Mouse (Mus musculus) Patski (cell line): ENCODE measurements around the gene Prss35. TPM values are rescaled to one million over a fixed set of nuclear protein-coding genes. Genes with fewer than 3 reads are reported as not detected.

Source experiments
- ATAC-seq: fragments of 100-300 bp; one replicate; pipeline ENCODE4 v1.8.0; 2021
- CTCF ChIA-PET: fragments of 350-600 bp; sonication (Branson Sonifier 250); formaldehyde crosslinking; loops from one replicate; lab custom pipeline; 2022; ENCODE audit warnings: inconsistent platforms; lab: Charles Lee
- POLR2A ChIA-PET: fragments of 350-600 bp; sonication (Branson Sonifier 250); formaldehyde crosslinking; loops from one replicate; lab custom pipeline; 2022; ENCODE audit warnings: antibody characterized with exemption, inconsistent platforms; lab: Charles Lee
- DNase-seq: peaks from one replicate; pipeline ENCODE4 v3.0.0-alpha.2; 2011; ENCODE audit warnings: low read depth, low spot score
- H3K27me3 ChIP-seq: fragments of 371-371 bp; one replicate; pipeline ENCODE4 v1.5.1; 2021
- CTCF ChIP-seq: fragments of 100-300 bp; IDR thresholded peaks from one replicate; pipeline ENCODE4 v1.5.1; 2021
- in situ Hi-C: fragments of 300-500 bp; cut with MboI; formaldehyde crosslinking; loops from 3 replicates; pipeline ENCODE4 v1.11.1; 2018; ENCODE audit warnings: low pct_unique_long_range_greater_than_20kb, mixed read lengths
- polyA plus RNA-seq: library from polyadenylated mRNA; unstranded; gene quantifications from one replicate; pipeline ENCODE4 v1.2.3, GENCODE M21; 2021

Gene Prss35
- polyA plus RNA-seq, 1 experiment from 2014 or later = 2.7 TPM

DNA sequence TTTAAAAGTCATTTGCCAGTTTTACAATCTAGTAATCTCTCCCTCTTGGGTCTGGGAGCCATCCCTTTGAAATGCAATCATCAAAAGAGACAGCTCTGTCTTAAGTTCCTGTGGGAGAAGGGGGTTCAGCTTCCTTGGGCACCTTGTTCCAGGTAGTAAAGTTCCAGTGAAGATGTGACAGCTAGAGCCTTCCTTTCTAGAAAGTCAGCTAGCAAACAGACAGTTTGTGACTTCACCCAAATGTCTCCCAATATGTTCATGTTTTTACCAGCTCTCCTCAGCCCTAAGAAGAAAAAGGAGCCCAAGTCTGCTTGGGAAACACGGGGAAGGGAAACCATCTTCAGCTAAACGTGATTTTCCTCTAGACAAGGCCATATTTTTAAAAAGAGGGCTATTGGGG is 30.8 kb upstream of the Prss35 start:
- ChIA-PET POLR2A (no interaction called here), CTCF (no interaction called here)
- ATAC-seq (no peak), DNase-seq (no peak)
- in situ Hi-C loops = no loop called here
- no peak for TF ChIP-seq CTCF
- H3K27me3 ChIP-seq = no peaks in the 10 kb centered on the region

GRCm38 (mm10) chr9:86714089-86714488 is 29.4 kb upstream of the Prss35 start:
- ChIA-PET CTCF (no interaction called here), POLR2A (no interaction called here)
- DNase-seq (no peak), ATAC-seq (no peak)
- in situ Hi-C loops = no loop called here
- no peaks in the 10 kb centered on the region for H3K27me3 ChIP-seq
- TF ChIP-seq CTCF = no peak

- DNase-seq (no peak), ATAC-seq (no peak)
- no peak for TF ChIP-seq CTCF
- CTCF ChIA-PET = interaction anchor here (1.3 kb wide), 1 partner anchor 30 kb away, joined by 4 read pairs; no protein-coding TSS in a partner anchor
- POLR2A ChIA-PET = interaction anchor here (1.2 kb wide), 1 partner anchor 15 kb away, joined by 4 read pairs; no protein-coding TSS in a partner anchor
- in situ Hi-C loops = no loop called here
- H3K27me3 ChIP-seq = no peaks in the 10 kb centered on the region
Measured at GRCm38 (mm10) chr9:86716540-86716939, 26.9 kb upstream of the Prss35 start.

DNA sequence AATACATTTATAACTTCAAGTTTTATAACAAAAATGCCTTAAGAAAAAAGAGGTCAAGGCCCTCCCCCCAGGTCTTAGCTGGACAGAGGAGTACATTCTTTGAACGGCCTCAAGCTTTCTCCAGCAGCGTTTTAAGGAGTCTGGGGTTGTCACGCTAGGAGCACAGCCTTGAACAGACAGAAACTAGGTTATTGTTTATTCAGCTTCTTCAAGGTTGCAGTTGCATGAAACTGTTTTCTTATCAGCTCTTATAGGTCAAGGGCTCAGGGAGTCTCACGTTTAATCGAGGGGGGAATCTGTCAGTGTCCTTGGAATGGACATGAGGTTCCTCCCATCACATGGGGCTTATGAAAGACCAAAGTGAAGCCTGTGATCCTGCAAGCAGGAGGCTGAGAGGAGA is 26.3 kb upstream of the Prss35 start:
- no peak for TF ChIP-seq CTCF

GRCm38 (mm10) chr9:86720227-86720626 is 23.2 kb upstream of the Prss35 start:
- ATAC-seq (no peak), DNase-seq (no peak)
- in situ Hi-C loops = no loop called here
- ChIA-PET CTCF (interaction anchor here (1.4 kb wide), 1 partner anchor 9 kb away, joined by 4 read pairs; no protein-coding TSS in a partner anchor), POLR2A (no interaction called here)
- no peak for TF ChIP-seq CTCF
- no peaks in the 10 kb centered on the region for H3K27me3 ChIP-seq

More for the DNA sequence above, 26.3 kb upstream of the Prss35 start:
- no peaks in the 10 kb centered on the region for H3K27me3 ChIP-seq
- no peak for ATAC-seq
- POLR2A ChIA-PET = no interaction called here
- in situ Hi-C loops = no loop called here
- CTCF ChIA-PET = no interaction called here
- no peak for DNase-seq

DNA sequence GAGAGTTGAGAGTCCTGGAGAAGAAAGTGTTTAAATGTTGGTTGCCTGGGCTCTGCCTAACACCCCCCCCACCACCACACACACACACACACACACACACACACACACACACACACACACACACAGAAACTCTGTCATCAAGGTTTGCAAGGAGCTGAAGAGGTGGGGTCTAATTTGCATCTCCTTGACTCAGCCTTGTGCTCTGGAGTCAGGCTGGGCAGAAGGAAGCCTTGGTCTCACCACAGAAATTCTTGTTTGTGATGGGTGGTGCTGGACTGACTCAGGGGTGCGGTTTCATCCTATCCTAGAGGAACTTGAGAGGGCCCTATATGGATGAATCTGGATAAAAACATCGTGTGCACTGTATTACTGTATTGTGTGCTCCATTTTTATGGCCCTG is 22.7 kb upstream of the Prss35 start:
- ChIA-PET CTCF (no interaction called here), POLR2A (no interaction called here)
- TF ChIP-seq CTCF = no peak
- H3K27me3 ChIP-seq = no peaks in the 10 kb centered on the region
- DNase-seq (no peak), ATAC-seq (no peak)
- in situ Hi-C loops = no loop called here

- ATAC-seq = no peak
- no peak for DNase-seq
- ChIA-PET POLR2A (no interaction called here), CTCF (interaction anchor here (0.9 kb wide), 1 partner anchor 14 kb away, joined by 3 read pairs; no protein-coding TSS in a partner anchor)
- in situ Hi-C loops = no loop called here
- TF ChIP-seq CTCF = no peak
- no peaks in the 10 kb centered on the region for H3K27me3 ChIP-seq
Measured at GRCm38 (mm10) chr9:86725066-86725465, 18.4 kb upstream of the Prss35 start.

GRCm38 (mm10) chr9:86725604-86726380 is 17.7 kb upstream of the Prss35 start:
- POLR2A ChIA-PET = no interaction called here
- no peak for DNase-seq
- no peak for TF ChIP-seq CTCF
- in situ Hi-C loops = no loop called here
- H3K27me3 ChIP-seq = no peaks in the 10 kb centered on the region
- ATAC-seq = no peak
- CTCF ChIA-PET = interaction anchor here (0.9 kb wide), 1 partner anchor 13 kb away, joined by 3 read pairs; no protein-coding TSS in a partner anchor

DNA sequence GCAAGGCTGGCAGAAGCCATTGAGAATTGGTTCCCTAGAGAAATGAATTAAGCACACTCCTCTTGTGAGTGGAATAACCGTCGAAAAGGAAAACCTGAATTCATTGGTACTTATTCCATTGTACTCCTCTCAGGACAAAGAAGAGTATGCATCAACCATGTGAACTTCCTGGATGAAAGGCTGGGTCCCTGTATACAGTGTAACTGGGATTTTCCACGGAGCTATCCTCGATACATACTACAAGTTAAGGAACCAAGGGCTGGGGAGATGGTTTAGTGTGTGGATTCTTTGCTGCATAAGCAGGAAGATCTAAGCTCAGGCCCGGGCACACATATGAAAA is 17.1 kb upstream of the Prss35 start:
- ChIA-PET POLR2A (no interaction called here), CTCF (no interaction called here)
- ATAC-seq (no peak), DNase-seq (no peak)
- TF ChIP-seq CTCF = no peak
- no peaks in the 10 kb centered on the region for H3K27me3 ChIP-seq
- in situ Hi-C loops = no loop called here

DNA sequence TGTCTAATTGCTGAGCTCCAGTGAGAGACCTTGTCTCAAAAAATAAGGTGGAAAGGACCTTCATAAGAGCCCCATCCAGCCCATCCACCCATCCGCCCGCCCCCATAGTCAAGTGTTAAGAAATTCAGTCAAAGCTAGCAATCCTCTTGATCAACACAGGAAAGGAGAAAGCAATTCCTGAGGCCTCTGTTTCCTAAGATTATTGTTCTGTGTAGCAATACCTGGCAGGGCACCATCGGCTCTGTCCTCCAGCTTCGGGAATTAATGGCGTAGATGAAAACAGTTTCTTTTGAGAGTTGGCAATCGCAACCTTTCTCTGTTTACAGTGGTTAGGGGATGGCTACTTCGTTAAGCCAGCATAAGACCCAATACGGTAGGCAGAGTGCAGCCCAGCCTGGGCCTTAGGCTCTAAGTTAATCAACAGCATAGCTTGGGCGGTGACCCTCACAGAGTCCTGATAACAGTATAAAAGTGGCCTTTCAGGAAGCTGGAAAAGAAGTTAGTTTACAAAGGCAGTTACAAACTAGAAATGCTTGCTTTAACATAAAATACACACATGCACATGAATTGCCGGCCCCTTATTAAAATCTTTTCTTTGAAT is 15.1 kb upstream of the Prss35 start:
- TF ChIP-seq CTCF = no peak
- in situ Hi-C loops = no loop called here
- ATAC-seq (no peak), DNase-seq (no peak)
- CTCF ChIA-PET = interaction anchor here (0.7 to 2.4 kb wide), 4 partner anchors 9 to 30 kb away, joined by 3 to 11 read pairs (median 4); no protein-coding TSS in a partner anchor
- H3K27me3 ChIP-seq = no peaks in the 10 kb centered on the region
- POLR2A ChIA-PET = no interaction called here

- ChIA-PET CTCF (interaction anchor here (0.7 to 2.4 kb wide), 4 partner anchors 10 to 31 kb away, joined by 3 to 11 read pairs (median 4); no protein-coding TSS in a partner anchor), POLR2A (no interaction called here)
- ATAC-seq (no peak), DNase-seq (no peak)
- in situ Hi-C loops = no loop called here
- H3K27me3 ChIP-seq = no peaks in the 10 kb centered on the region
- no peak for TF ChIP-seq CTCF
Measured at GRCm38 (mm10) chr9:86729084-86729483, 14.4 kb upstream of the Prss35 start.
